14 mouse cellular contexts compared by ENCODE assay signal in the genomic region with DNA sequence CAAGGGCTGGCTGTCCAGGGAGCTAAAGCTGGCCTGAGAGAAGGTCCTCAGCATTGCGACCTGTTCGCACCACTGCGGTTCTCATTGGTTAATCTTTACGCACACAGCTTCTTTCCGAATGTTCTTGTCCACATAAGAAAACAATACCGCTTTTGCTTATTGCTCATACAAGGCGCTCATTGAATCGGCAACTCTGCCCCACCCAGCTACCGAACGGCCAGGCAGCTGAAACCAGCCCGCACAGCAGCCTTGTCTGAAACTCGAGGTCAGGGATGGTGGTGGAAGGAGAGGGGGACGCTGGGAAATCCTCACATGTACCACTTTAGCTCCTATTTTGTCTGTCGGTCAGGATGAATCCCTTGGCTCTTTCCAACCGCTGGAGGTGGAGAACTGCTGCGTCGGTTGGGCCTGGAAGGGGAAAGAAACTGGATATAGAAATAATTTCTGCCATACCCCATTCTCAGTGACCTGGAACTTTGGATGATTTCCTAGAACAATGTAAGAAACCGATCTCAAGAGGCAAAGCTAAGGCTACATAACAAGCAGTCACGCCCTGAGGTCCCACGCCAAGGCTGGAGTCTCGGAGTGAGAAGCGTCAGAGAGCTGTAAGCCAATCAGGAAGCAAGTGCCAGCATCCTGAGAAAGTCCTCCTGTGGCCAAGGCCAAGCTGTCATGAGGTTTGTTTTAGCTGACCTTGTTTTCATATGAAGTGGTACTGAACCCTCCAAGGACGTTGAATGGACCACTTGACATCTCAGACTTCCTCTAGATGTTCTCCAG.
"Had no signal": no experiment of that assay in that cellular context is flagged by ENCODE, and none has a peak within 500 bp of the region (broad histone marks: within the 10 kb centered on the region; RNA-seq: fewer than 3 reads in every experiment).

No protein-coding gene starts in this region.

- H3K4me3 ChIP-seq: limb, embryonic 10.5 days; liver, embryonic 15.5 days; midbrain, embryonic 10.5 days; myocyte; neural tube, embryonic 15.5 days had no signal

- H3K27me3 ChIP-seq: liver, embryonic 15.5 days; neural tube, embryonic 15.5 days had no signal

- H3K36me3 ChIP-seq: limb, embryonic 10.5 days; liver, embryonic 15.5 days; midbrain, embryonic 10.5 days; neural tube, embryonic 15.5 days had no signal

- H3K4me1 ChIP-seq: liver, embryonic 15.5 days had no signal

- H3K27ac ChIP-seq: limb, embryonic 10.5 days; liver, embryonic 15.5 days; midbrain, embryonic 10.5 days; neural tube, embryonic 15.5 days had no signal

- H3K9ac ChIP-seq: liver, embryonic 15.5 days; neural tube, embryonic 15.5 days had no signal

- H3K9me3 ChIP-seq: limb, embryonic 10.5 days; liver, embryonic 15.5 days; midbrain, embryonic 10.5 days; neural tube, embryonic 15.5 days had no signal

- ATAC-seq: lung, postnatal 0 days had no signal

- DNase-seq: kidney, postnatal 14 days; lung, adult 2 months; lung, postnatal 4 days; midbrain, embryonic 14.5 days; right cerebral cortex, adult 18-20 months; right cerebral cortex, postnatal 25 days; thymus, postnatal 36 days had no signal

- H3K4me2 ChIP-seq: liver, embryonic 11.5 days; liver, embryonic 15.5 days; neural tube, embryonic 15.5 days had no signal
